Mouse (Mus musculus) olfactory bulb, adult 2 months (tissue): ENCODE measurements at regions not wholly inside any gene's neighbourhood (a gene's known extent, or its start where the extent isn't known, plus 50 kb on each side); places are given as distances from the start of the nearest gene placed in this dataset.

Source experiments
- CTCF ChIP-seq: fragments of 200-500 bp; IDR thresholded peaks from 2 replicates; pipeline ENCODE4 v1.5.1; 2012; ENCODE audit warnings: low read depth, mild to moderate bottlenecking, low read length, moderate library complexity; ENCODE audit not compliant: insufficient read depth
- POLR2A ChIP-seq: fragments of 200-500 bp; IDR thresholded peaks from 2 replicates; pipeline ENCODE4 v1.6.1; 2012; ENCODE audit warnings: mild to moderate bottlenecking, low read depth, low read length, moderate library complexity; ENCODE audit not compliant: insufficient read depth

- TF ChIP-seq CTCF (no peak), POLR2A (no peak)
Observed at GRCm38 (mm10) chr16:93417831-93418230, 186.0 kb downstream of the Setd4 start.
